In the genomic region with DNA sequence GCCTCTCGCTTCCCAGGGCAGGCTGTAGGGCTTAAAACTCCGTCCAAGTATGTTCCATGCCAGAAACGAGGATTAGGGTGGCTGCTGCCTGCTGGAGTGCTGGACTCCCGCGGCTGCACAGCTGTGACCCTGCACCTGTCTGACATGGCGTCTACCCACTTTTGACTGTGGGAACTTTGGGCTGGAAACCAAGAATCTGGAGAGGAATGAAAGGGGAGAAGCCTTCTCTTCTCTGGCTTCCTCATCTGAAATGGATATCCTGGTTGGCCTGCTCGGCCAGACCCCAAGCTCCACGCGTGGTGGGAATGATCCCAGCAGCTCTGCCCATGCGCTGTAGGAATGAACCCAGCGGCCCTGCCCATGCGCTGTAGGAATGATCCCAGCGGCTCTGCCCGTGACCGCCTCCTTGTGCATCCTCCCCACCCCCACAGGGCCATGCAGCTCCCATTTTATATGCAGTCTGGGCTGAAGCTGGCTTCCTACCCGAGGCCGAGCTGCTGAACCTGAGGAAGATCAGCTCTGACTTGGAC, we compare ENCODE assay signal across 10 mouse cellular contexts. TPM values are rescaled to one million over a fixed set of nuclear protein-coding genes. Genes with fewer than 3 reads are reported as not detected.
DNase-seq lines count a peak whose midpoint lies in the region; ATAC-seq and TF ChIP-seq lines count a peak whose summit lies in the region.
"Had no signal": no experiment of that assay in that cellular context is flagged by ENCODE, and none has a peak within 500 bp of the region (broad histone marks: within the 10 kb centered on the region; RNA-seq: fewer than 3 reads in every experiment).

No protein-coding gene starts in this region.

- no peak overlapping the region for H3K9ac ChIP-seq in intestine, postnatal 0 days (ENCODE audit: low read depth, low read length)
- H3K9ac ChIP-seq in intestine, embryonic 16.5 days (ENCODE audit: low read depth, low read length): no peak overlapping the region
- H3K9ac ChIP-seq: heart, embryonic 13.5 days had no signal

- no peaks in the 10 kb centered on the region for H3K27me3 ChIP-seq in intestine, postnatal 0 days (replicated peaks; ENCODE audit: control insufficient read depth, insufficient read depth, low read length)
- H3K27me3 ChIP-seq in intestine, embryonic 16.5 days (replicated peaks; ENCODE audit: control insufficient read depth, insufficient read depth, low read length): no peaks in the 10 kb centered on the region
- H3K27me3 ChIP-seq: heart, embryonic 13.5 days had no signal

- H3K27ac ChIP-seq in intestine, postnatal 0 days (ENCODE audit: low read depth, low read length): peak overlapping the region; percentile 35
- no peak overlapping the region for H3K27ac ChIP-seq in intestine, embryonic 16.5 days (ENCODE audit: low read length)
- H3K27ac ChIP-seq: heart, embryonic 13.5 days had no signal

- peaks cover 61% of the 10 kb centered on the region for H3K36me3 ChIP-seq in intestine, postnatal 0 days (ENCODE audit: control insufficient read depth, insufficient read depth)
- peaks cover 23% of the 10 kb centered on the region for H3K36me3 ChIP-seq in intestine, embryonic 16.5 days (ENCODE audit: control insufficient read depth, insufficient read depth, low read length)

- ATAC-seq in intestine, postnatal 0 days: no peak
- ATAC-seq in intestine, embryonic 16.5 days: no peak
- no peak for ATAC-seq in megakaryocyte, adult 5-6 weeks (ENCODE audit: poor library complexity, severe bottlenecking)
- ATAC-seq in megakaryocyte progenitor cell, adult 5-6 weeks (replicated peaks; ENCODE audit: poor library complexity): no peak
- ATAC-seq: forebrain, embryonic 16.5 days had no signal

- no peak overlapping the region for H3K4me3 ChIP-seq in intestine, postnatal 0 days (ENCODE audit: low read depth, low read length)
- no peak overlapping the region for H3K4me3 ChIP-seq in intestine, embryonic 16.5 days (ENCODE audit: low read length)
- H3K4me3 ChIP-seq: heart, embryonic 13.5 days had no signal

- 0 out of 2 replicates have a peak, but pooled peaks cover 2% of the 10 kb centered on the region for H3K4me1 ChIP-seq in intestine, postnatal 0 days (replicated peaks; ENCODE audit: control insufficient read depth, insufficient read depth, low read length)
- peaks cover 20% of the 10 kb centered on the region for H3K4me1 ChIP-seq in intestine, embryonic 16.5 days (ENCODE audit: control insufficient read depth, insufficient read depth, low read length)

- H3K4me2 ChIP-seq in intestine, postnatal 0 days (replicated peaks; ENCODE audit: low read depth): no peak overlapping the region
- no peak overlapping the region for H3K4me2 ChIP-seq in intestine, embryonic 16.5 days (ENCODE audit: low read depth, low read length)
- H3K4me2 ChIP-seq: heart, embryonic 13.5 days had no signal

- no peaks in the 10 kb centered on the region for H3K9me3 ChIP-seq in intestine, postnatal 0 days (ENCODE audit: control insufficient read depth)
- H3K9me3 ChIP-seq in intestine, embryonic 16.5 days (ENCODE audit: control insufficient read depth, low read length): no peaks in the 10 kb centered on the region
- H3K9me3 ChIP-seq: heart, embryonic 13.5 days had no signal

- peak; percentile 77 for DNase-seq in R1 (ENCODE audit: low read depth, low spot score)
- peak; percentile 52 to 70 for DNase-seq in cerebellum, postnatal 25 days
- DNase-seq in kidney, postnatal 14 days: peak; percentile 77
- DNase-seq in left cerebral cortex, adult 8-10 months (ENCODE audit: low spot score in 2 of 2): no peak

- no peak for TF ChIP-seq CTCF in intestine, postnatal 0 days (IDR thresholded peaks at IDR 0.05; ENCODE audit: low read depth)

- 88% methylated on average over 17 of the region's 17 CpGs for WGBS in intestine, postnatal 0 days
- WGBS in intestine, embryonic 16.5 days: 88% methylated on average over 17 of the region's 17 CpGs

RNA-seq across cellular contexts. Expression of a gene that starts 11.2 kb away (rescaled TPM):
- polyA plus RNA-seq in intestine, postnatal 0 days (2015; fragmentation: Nextera tagmentation; extraction: Ambion mirVana): 174 and 177 TPM in 2 replicates
- polyA plus RNA-seq in intestine, embryonic 16.5 days (2015; fragmentation: Nextera tagmentation; extraction: Ambion mirVana): 393 and 411 TPM in 2 replicates
- total RNA-seq in megakaryocyte, adult 5-6 weeks (2015): 195 and 196 TPM in 2 replicates
- total RNA-seq in megakaryocyte, adult 5-6 weeks (2017): 517 and 539 TPM in 2 replicates
- 100 to 1,000 TPM; 204 to 217 (median 208) TPM for total RNA-seq in left cerebral cortex, adult 8-10 months (2022)
- total RNA-seq in megakaryocyte progenitor cell, adult 5-6 weeks (2015): 220 and 295 TPM in 2 replicates
- total RNA-seq in megakaryocyte progenitor cell, adult 5-6 weeks (2017): 788 and 880 TPM in 2 replicates

Comparison
In these comparisons a context has a peak if more than half of its experiments do, and no peak if none do; other contexts are left out.
1. DNase-seq: peak in R1 (single experiment), cerebellum, postnatal 25 days (2 of 2) and kidney, postnatal 14 days (single experiment); none in left cerebral cortex, adult 8-10 months (0 of 2).